In genomic region chr2:73510731-73511360, GRCm38 (mm10) we compare ENCODE assay signal across 15 mouse cellular contexts.
"Had no signal": no experiment of that assay in that cellular context is flagged by ENCODE, and none has a peak within 500 bp of the region (broad histone marks: within the 10 kb centered on the region; RNA-seq: fewer than 3 reads in every experiment).

No protein-coding gene starts in this region.

- H3K4me1 ChIP-seq: midbrain, embryonic 15.5 days; neural tube, embryonic 13.5 days had no signal

- H3K36me3 ChIP-seq: liver, embryonic 13.5 days; lung, embryonic 15.5 days; midbrain, embryonic 15.5 days; neural tube, embryonic 13.5 days had no signal

- DNase-seq: kidney, postnatal 25 days; liver; liver, embryonic 13.5 days; liver, postnatal 0 days; lung, postnatal 14 days; retina, postnatal 1 day; right cerebral cortex, postnatal 4 days; spleen, adult 18-20 months; thymus, adult 18-20 months; thymus, postnatal 25 days had no signal

- H3K9ac ChIP-seq: limb, embryonic 12.5 days; liver, embryonic 13.5 days; liver, postnatal 0 days; lung, embryonic 15.5 days; midbrain, embryonic 15.5 days; neural tube, embryonic 13.5 days had no signal

- H3K27ac ChIP-seq: liver, embryonic 13.5 days; lung, embryonic 15.5 days; midbrain, embryonic 15.5 days; neural tube, embryonic 13.5 days had no signal

- H3K9me3 ChIP-seq: limb, embryonic 12.5 days; liver, embryonic 13.5 days; lung, embryonic 15.5 days; midbrain, embryonic 15.5 days; neural tube, embryonic 13.5 days had no signal

- H3K4me3 ChIP-seq: limb, embryonic 12.5 days; liver, embryonic 13.5 days; lung, embryonic 15.5 days; midbrain, embryonic 15.5 days; neural tube, embryonic 13.5 days had no signal

- H3K27me3 ChIP-seq: limb, embryonic 12.5 days; liver, embryonic 13.5 days; lung, embryonic 15.5 days; midbrain, embryonic 15.5 days; neural tube, embryonic 13.5 days had no signal

- H3K4me2 ChIP-seq: limb, embryonic 12.5 days; liver, embryonic 13.5 days; lung, embryonic 15.5 days; midbrain, embryonic 11.5 days; midbrain, embryonic 15.5 days; neural tube, embryonic 13.5 days had no signal

- ATAC-seq: liver, postnatal 0 days; midbrain, embryonic 15.5 days had no signal
